Mouse (Mus musculus) megakaryocyte, embryonic 14.5 days (primary cell): ENCODE measurements around the gene Frs3.

ENCODE experiments used
- FLI1 ChIP-seq: IDR thresholded peaks from 2 replicates; pipeline ENCODE4 v1.6.1; 2012; ENCODE audit warnings: low read length, inconsistent platforms, mixed read lengths
- GATA1 ChIP-seq: IDR thresholded peaks from 3 replicates; pipeline ENCODE4 v1.6.1; 2012; ENCODE audit warnings: mixed read lengths, low read length, inconsistent platforms, borderline replicate concordance

- TF ChIP-seq GATA1 (no peak), FLI1 (no peak)
Observed at GRCm38 (mm10) chr17:47735553-47736100, 46.8 kb downstream of the Frs3 start.
